Mouse (Mus musculus) cerebral cortex, adult 2 months (tissue): Measurements from ENCODE around the gene Ezh1.

Experiments used
- WGBS: fragments of 180-500 bp; shearing (Covaris S2); methylation state at CpG from one replicate; pipeline ENCODE4 v1.1.7; 2018; 5-methylcytosine and 5-hydroxymethylcytosine counted together

The Ezh1 gene

DNA sequence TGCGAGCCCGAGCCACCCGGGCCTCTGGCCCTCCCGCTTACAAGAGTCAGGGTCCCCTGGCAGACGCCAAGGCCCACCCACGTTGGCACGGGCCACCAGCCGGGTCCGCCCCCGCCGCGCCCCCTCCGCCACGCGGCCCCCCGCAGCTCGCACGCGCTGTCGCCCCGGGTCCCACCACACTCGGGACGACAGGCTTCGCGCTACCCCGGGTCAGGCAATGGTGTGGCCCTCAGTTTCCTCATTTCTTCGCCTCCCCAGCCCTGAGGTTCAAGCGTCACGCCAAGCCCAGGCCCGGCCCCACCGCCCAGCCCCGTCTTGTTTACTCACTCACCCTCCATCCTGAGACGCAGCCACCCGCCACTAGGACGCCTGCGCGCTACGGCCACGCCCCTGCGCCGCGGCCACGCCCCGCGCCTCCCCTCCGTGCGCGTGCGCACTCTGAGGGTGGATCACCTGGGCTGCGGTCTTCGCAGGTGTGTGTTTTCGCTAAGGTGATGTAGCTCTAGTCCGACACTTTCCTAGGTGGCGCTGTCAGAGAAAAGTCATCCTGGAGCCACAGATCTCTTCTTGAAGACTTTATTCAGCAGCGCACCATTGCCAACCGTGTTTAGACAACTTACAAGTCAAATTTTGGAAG lies at the start of gene Ezh1:
Ezh1 (minus strand) TSS at position 399 of the 637 bp plus-strand sequence.
- WGBS = 1% methylated on average over 56 of the region's 56 CpGs

DNA sequence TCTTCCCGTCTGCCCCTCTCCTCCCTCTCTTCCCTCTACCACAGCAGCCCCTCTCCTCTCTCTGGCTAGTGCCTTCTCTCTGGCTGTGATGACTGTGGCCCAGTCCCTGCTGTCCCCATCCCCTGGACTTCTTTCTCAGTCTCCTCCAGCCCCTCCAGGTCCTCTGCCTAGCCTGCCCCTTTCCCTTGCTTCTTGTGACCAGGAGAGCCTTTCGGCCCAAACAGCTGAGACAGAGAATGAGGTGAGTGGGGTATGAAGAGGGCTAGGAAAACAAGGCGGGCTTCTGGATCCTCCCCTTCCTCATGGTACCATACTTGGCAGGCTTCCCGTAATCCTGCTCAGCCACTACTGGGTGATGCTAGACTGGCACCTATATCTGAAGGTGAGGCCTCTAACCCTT lies 49.0 kb upstream of the Ezh1 start:
- 75% methylated on average over 4 of the region's 4 CpGs for WGBS

DNA sequence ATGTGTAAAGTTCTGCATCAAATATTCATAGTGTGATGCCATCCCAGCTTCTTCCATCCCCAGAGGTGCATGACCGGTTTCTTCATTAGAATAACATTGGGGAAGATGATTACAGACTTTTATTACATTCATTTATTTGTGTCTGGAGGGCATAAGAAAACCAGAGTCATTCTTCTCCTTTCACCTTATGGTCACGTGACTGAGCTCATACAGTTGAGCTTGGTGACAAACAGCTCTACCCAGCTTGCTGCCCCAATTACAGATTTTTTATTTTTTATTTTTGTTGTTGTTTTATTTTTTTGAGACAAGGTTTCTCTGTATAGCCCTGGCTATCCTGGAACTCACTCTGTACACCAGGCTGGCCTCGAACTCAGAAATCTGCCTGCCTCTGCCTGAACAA lies 46.2 kb upstream of the Ezh1 start:
- 90% methylated on average over 3 of the region's 3 CpGs for WGBS

DNA sequence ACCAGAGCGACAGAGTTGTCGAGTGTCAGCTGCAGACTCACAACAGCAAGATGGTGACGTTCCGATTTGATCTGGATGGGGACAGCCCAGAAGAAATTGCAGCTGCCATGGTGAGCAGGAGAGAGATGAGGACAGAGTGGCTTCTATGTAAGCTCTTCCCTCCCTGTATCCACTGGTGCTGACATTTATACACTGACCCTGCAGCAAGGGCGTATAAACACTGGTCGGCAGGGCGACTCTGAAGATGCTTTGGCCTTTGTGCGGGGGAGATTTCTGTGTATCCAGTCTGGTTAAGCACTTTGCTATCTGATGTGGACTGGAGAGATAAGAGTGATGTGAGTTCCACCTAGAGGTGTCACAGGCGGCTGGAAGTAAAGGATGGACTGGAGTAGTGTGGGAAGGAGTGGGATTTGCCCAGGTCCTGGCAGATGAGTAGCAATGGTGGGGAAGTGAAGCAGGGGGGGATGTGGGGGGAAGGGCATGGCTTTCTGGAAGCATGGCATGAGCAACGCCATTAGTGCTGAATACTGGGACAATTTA lies 43.4 kb upstream of the Ezh1 start:
- WGBS = 62% methylated on average over 10 of the region's 10 CpGs

GRCm38 (mm10) chr11:101265906-101266305 lies 39.6 kb upstream of the Ezh1 start:
- WGBS = 47% methylated on average over 6 of the region's 6 CpGs

- 5% methylated on average over 31 of the region's 31 CpGs for WGBS
These were observed 38.8 kb upstream of the Ezh1 start for GRCm38 (mm10) chr11:101264954-101265471.

GRCm38 (mm10) chr11:101263989-101264280 lies 37.7 kb upstream of the Ezh1 start:
- 14% methylated on average over 3 of the region's 3 CpGs for WGBS

DNA sequence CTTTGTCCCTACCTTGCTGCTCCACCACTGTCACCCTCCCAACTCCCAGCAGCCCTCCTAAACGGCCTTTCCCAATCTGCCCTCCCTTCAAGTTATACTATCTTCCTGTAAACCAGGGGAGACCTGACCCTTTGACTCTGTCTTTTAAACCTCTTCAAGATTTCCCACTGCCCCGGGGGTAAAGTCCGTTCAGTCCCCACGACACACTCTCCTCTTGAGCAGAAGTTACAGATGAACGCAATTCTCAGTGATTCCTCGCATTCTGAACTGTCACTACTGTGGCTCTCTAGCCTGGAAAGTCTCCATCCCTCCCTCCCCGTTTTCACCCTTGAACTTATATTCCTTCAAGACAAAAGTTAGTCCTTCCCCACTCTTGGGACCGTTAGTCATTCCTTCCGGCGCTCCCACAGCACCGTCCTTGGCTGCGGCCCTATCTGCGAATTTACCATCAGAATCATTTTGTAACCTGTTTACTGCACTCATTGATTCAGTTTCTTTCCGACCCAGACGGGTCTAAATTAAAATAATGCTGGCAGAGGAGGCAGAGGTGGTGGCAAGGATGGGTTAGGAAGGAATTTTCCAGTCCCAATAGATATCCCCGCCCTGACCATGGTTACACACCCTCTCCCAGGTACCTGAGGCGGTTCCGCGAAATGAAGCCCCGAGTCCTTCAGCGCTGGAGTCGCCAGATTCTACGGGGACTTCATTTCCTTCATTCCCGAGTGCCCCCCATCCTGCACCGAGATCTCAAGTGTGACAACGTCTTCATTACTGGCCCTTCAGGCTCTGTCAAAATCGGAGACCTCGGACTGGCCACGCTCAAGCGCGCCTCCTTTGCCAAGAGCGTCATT lies 37.1 kb upstream of the Ezh1 start:
- 15% methylated on average over 32 of the region's 32 CpGs for WGBS

DNA sequence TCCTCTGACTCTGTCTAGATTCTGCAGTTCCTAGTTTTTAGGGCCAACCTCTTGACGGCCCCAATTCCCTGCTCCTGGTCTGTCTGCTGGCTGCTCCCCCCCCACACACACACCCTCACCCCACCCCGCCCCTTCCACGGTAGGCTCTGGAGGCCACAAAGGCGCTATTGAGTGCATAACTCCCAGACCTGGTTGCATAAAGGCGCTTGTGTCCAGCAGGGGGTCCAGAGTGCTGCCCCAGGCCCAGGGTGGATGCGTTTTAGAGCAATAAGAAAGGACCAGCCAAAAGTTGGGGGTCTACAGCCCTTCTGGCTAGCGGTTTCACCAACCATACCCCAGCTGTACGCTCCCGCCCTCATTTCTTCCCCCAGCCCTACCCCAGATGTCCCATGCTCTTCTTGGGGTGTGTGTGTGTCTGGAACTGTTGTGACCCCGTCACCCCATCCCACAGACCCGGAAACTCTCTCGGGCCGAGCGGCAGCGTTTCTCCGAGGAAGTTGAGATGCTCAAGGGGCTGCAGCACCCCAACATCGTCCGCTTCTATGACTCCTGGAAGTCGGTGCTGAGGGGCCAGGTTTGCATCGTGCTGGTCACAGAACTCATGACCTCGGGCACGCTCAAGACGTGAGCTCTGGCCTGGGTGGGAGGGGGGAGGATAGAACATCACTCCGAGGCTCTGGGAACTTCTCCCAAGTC lies 36.2 kb upstream of the Ezh1 start:
- WGBS = 8% methylated on average over 24 of the region's 24 CpGs

- WGBS = 5% methylated on average over 30 of the region's 30 CpGs
These were observed 34.6 kb upstream of the Ezh1 start for GRCm38 (mm10) chr11:101260826-101261380.

DNA sequence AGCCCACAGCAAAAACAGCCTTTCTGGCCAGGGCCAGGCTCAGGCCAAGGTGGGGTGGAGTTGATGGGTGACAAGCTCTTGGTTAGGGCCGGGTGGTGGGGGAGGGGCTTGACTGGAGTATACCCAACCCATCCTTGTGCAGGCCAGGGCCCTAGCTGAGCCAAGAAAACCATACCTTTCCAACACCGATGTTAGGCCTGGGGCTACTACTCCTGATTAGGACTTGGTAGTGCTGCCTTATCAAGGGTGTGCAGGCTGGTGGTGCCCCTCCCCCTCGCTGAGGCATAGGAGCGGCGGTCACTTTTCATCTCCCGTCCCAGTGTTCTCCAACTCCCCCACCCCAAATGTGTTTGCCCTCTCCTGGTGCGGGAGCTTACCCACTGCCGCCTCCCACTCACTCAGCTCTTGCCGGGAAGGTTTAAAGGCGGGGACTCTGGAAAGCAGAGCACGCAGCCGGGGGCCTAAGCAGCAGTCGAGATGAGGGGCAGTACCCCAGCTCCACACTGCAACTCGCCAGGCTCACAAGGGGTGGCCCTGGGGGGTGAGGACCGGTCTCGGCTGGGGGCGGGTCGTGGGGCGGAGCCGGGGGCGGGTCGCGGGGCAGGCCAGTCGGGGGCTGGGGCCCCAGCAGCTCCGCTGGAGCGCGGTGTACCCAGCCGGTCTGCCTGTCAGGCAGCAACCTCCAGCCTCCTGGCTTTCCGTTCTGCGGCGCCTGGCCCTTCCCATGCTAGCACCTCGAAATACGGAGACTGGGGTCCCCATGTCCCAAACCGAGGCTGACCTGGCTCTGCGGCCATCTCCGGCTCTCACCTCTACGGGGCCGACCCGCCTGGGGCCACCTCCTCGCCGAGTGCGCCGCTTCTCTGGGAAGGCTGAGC lies 33.9 kb upstream of the Ezh1 start, which contains the start of gene Wnk4:
Wnk4 (plus strand) TSS at position 620 of the 878 bp plus-strand sequence.
- under 1% methylated on average over 43 of the region's 43 CpGs for whole genome bisulfite sequencing

DNA sequence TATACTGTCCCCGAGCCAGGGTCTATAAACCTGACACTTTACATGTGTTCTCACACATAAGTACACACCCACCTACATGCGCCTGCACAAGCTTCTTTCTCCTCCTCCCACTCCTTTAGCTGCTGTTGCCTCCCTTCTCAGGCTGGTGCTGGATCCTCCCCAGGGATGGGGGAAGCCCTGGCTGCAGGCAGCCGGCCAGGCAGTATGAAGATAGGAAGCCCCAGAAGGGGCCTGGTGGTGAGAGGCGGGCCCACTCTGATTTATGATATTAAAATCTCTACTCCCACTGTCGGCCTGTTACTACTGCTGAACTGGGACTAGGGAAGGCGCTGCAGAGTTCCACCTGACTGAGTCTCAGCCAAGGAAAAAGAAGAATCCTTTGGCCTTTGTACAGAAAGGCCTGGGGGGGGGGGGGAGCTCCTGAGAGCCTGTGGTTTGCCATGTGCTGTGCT lies 33.0 kb upstream of the Ezh1 start:
- 41% methylated on average over 6 of the region's 6 CpGs for WGBS

DNA sequence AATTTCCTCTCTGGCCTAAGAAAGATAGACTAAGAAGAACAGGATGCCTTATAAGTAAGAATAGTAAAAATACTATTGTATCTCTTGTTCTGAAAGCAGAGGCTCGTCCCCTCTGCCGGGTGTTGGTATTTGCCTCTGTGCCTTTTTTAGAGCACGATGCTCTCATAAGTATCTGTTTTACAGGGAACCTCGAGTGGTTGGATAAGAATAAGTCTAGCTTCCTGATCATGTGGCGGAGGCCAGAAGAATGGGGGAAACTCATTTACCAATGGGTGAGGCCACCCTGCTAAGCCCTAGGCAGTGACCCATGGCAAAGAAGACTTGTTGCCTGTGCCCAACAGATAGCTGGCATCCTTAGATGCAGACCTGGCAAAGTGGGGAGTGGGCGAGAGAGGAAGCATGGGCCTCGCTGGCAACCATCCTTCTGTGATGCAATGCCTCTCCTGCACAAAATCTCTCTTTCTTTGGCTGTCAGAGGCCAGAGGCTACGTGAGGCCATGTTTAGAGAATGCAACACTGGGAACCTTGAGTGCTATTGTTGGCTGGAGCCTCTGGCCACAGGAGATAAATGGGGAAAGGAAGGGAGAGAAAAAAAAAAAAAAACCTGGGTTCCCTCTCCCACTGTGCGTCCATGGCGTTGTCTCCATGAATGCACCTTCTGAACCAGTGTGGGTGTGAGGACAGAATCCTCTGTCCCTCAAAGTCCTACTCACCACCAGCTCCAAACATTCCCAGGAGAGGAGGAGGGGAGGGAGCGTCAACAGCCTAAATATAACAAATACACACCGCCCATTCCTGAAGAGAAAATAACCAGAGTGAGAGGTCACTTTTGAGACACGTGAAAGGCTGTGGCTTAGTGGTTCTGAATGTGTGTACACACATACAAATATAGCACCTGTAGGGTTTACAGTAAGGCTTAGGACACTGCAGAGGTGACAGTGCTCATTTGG lies 29.8 kb upstream of the Ezh1 start:
- 70% methylated on average over 13 of the region's 13 CpGs for WGBS

GRCm38 (mm10) chr11:101253613-101254389 lies 27.5 kb upstream of the Ezh1 start, which contains the start of gene Vps25:
Vps25 (plus strand) TSS chr11:101253707.
- under 1% methylated on average over 40 of the region's 40 CpGs for WGBS

DNA sequence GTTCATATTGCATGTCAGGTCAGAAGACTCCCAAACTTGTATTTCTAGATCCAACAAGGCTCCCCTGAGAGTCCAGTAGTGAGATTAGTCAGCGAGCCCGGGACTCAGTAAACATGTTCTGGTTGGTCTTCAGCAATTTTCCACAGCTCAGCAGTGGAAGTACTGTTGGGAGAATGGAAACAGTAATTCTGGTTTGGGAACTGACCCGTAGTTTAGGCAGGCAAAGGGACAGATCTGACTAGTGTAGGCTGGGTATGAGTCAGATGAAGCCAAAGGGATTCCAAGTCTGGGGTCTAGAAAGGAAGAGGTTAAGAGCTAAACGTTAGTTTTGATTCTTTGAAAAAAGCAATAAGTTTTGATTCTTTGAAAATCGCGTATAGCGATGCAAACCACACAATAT lies 26.7 kb upstream of the Ezh1 start:
- 5% methylated on average over 7 of the region's 7 CpGs for WGBS

DNA sequence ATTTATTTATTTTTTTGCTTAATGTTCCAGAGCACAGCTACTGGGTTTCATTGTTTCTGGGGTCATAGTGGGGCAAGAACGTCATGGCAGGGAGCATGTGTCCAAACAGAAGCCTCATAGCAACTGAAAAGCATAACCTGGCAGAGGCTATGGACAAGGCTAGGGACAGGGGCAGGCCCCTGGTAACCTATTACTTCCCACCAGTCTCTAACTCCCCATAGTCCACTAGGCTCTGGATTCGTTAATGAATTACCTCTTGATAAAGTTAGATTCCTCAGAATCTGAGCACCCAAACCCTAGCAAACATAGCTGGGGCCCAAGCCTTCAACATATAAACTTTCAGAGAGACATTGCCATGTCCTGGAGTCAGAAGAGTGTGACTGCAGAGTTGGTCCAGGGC lies 24.8 kb upstream of the Ezh1 start:
- WGBS = 76% methylated on average over 2 of the region's 2 CpGs

GRCm38 (mm10) chr11:101248258-101248994 lies 22.2 kb upstream of the Ezh1 start:
- WGBS = 37% methylated on average over 14 of the region's 14 CpGs

GRCm38 (mm10) chr11:101247521-101248030 lies 21.3 kb upstream of the Ezh1 start:
- 85% methylated on average over 6 of the region's 6 CpGs for WGBS
